Mouse (Mus musculus) testis, adult 2 months (tissue): ENCODE data around the gene Rbms3.

Source experiments
- CTCF ChIP-seq: fragments of 200-500 bp; IDR thresholded peaks from 2 replicates; pipeline ENCODE4 v1.5.1; 2012; ENCODE audit warnings: low read depth, mild to moderate bottlenecking, inconsistent platforms, low read length, moderate library complexity; ENCODE audit not compliant: control insufficient read depth, insufficient read depth, insufficient replicate concordance
- POLR2A ChIP-seq: fragments of 200-500 bp; IDR thresholded peaks from 2 replicates; pipeline ENCODE4 v1.6.1; 2012; ENCODE audit warnings: low read depth, mild to moderate bottlenecking, inconsistent platforms, low read length, moderate library complexity; ENCODE audit not compliant: control insufficient read depth

GRCm38 (mm10) chr9:116956156-116956555 is 673.6 kb downstream of the Rbms3 start:
- TF ChIP-seq CTCF (no peak), POLR2A (no peak)
